Mouse (Mus musculus) bone marrow macrophage, adult 2 months (primary cell): Measurements from ENCODE around the gene Bcl2l11. TPM values are rescaled to one million over a fixed set of nuclear protein-coding genes. Genes with fewer than 3 reads are reported as not detected.

Source experiments
- H3K27ac ChIP-seq: 2 replicates; pipeline ENCODE4 v1.5.1; 2012; ENCODE audit warnings: low read depth, low read length; ENCODE audit not compliant: insufficient read depth
- H3K4me1 ChIP-seq: 2 replicates; pipeline ENCODE4 v1.6.1; 2012; ENCODE audit warnings: low read length; ENCODE audit not compliant: control insufficient read depth, insufficient read depth
- H3K4me3 ChIP-seq: 2 replicates; pipeline ENCODE4 v1.5.1; 2012; ENCODE audit warnings: mild to moderate bottlenecking, low read length, moderate library complexity; ENCODE audit not compliant: insufficient read depth
- CTCF ChIP-seq: IDR thresholded peaks from 2 replicates; pipeline ENCODE4 v1.5.1; 2012; ENCODE audit warnings: low read depth, mild to moderate bottlenecking, low read length, moderate library complexity
- POLR2A ChIP-seq: IDR thresholded peaks from 2 replicates; pipeline ENCODE4 v1.6.1; 2012; ENCODE audit warnings: mild to moderate bottlenecking, low read depth, low read length, borderline replicate concordance
- polyA plus RNA-seq: library from polyadenylated mRNA; stranded (reverse); fragments of >200 nt; gene quantifications from 2 replicates; pipeline ENCODE4 v1.2.4, GENCODE M21; 2012; ENCODE audit not compliant: missing spikeins, insufficient read depth, insufficient read length

Bcl2l11 gene
- polyA plus RNA-seq, 1 experiment = 60.5 TPM

DNA sequence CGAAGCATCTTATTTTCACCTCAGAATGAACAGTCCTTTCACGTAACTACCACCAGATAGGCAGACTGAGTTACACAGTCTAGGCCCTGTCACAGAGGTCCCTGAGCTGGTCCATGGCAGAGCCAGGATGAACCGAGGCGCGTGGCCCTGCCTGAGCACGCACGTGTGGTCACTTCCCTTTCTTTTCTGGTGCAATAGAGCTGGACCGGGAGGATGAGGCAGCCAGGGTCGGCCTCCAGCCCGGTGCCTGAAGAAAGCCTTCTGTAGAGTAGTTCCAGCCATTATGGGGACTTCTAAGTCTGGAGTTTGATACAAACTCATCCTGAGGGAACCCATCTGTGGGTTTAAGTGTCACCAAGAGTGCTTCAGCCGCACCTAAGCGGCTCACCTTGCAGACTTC lies 42.1 kb downstream of the Bcl2l11 start:
- no peak for TF ChIP-seq CTCF
- no peak for TF ChIP-seq POLR2A
- Histone ChIP-seq H3K4me1 (no peaks in the 10 kb centered on the region), H3K4me3 (no peak overlapping the region)

DNA sequence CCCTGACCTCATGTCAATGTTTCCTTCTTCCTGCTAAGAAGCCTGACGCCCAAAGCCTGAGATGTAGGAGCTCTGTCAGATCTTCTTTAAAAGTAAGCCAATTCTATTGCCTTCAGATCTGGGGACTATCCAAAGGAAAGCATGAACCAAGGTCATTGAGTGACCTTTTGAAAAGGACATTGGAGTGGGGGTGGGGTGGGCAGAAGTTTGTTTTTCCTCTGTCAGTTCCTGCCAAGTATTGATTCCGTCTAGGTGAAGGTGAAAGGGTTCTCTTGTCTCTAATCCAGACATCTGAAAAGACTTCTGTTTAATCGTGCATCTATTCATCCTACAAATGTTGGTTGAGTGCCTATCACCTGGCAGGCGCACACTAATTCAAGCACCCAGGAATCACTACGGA lies 43.6 kb downstream of the Bcl2l11 start:
- Histone ChIP-seq H3K4me3 (no peak overlapping the region), H3K27ac (no peak overlapping the region), H3K4me1 (no peaks in the 10 kb centered on the region)
- TF ChIP-seq POLR2A = no peak
- TF ChIP-seq CTCF = no peak

More for the DNA sequence above, 42.1 kb downstream of the Bcl2l11 start:
- no peak overlapping the region for H3K27ac ChIP-seq

DNA sequence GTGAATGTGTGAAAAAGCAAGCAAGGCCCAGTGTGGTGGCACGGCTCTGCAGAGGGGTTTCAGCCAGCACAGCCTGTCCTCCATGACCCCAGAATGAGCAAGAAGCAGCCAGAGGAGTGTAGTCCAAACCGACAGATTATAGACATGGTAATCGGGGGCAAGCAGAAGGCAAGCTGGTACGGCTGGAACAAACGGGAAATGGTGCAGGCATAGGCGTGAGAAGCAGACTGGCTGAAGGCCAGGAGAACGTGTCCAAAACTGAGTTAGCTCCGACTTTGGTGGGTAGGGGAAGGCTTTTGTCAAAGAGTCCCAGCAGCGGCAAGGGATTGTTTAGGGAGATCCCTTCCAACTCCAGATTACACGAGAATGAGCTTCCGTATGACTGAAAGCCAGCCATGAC lies 44.1 kb downstream of the Bcl2l11 start:
- Histone ChIP-seq H3K4me3 (no peak overlapping the region), H3K27ac (no peak overlapping the region), H3K4me1 (no peaks in the 10 kb centered on the region)
- TF ChIP-seq POLR2A = no peak
- no peak for TF ChIP-seq CTCF

DNA sequence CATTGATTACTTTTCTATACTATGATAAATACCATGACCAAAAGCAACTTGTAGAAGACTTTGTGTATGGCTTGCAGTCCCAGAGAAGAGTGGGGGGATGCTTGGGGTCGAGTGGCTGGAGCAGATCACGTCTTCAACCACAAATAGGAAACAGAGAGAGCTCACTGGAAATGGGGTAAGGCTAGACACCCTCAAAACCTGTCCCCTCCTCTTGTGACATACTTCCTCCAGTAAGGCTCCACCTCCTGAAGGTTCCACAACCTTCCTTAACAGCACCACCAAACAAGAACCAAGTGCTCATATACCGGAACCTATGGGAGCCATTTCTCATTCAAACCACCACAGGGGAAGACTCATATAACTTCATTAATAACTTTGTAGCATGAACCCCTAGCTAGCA lies 44.8 kb downstream of the Bcl2l11 start:
- no peaks in the 10 kb centered on the region for H3K4me1 ChIP-seq
- TF ChIP-seq CTCF (no peak), POLR2A (no peak)
- H3K27ac ChIP-seq = no peak overlapping the region
- H3K4me3 ChIP-seq = no peak overlapping the region

DNA sequence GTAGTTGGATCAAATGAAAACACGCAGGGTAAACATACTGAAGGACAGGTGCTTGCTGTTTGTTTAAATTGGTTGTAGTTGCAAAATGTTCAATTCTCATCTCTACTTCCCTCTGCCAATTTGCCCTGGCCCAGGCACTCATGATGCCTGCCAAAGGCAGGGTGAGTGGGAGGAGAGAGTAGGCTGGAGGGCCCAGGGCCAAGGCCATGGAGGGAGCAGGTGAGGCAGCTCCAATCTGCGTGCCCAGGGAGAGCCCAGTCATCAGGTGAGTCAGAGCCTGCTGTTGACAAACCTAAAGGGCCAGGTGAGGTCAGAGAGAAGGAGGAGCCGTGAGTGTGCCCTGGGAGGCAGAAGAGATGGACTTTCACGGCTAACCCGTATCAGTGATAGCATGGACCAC lies 46.4 kb downstream of the Bcl2l11 start:
- TF ChIP-seq CTCF (no peak), POLR2A (no peak)
- Histone ChIP-seq H3K4me1 (peaks cover 8% of the 10 kb centered on the region), H3K4me3 (no peak overlapping the region), H3K27ac (no peak overlapping the region)

DNA sequence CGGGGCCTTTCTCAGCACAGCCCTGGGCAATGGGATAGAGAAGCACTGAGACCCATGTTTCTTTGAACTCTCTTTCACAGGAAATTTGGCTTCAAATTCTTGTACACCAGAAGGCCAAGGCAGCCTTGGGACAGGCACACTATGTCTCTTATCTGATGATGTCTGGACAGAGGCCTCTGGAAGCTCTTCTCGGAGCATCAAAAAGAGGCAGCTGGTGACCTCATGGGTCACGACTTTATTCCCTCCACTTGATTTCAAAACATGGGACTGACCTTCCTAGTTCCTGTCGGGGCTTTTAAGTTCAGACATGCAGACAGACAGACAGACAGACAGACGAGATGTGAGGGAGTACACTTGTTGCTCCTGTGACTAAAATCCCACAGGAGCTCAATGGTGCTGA lies 48.3 kb downstream of the Bcl2l11 start:
- TF ChIP-seq POLR2A = no peak
- no peak for TF ChIP-seq CTCF
- Histone ChIP-seq H3K4me1 (peaks cover 12% of the 10 kb centered on the region), H3K27ac (no peak overlapping the region), H3K4me3 (no peak overlapping the region)

DNA sequence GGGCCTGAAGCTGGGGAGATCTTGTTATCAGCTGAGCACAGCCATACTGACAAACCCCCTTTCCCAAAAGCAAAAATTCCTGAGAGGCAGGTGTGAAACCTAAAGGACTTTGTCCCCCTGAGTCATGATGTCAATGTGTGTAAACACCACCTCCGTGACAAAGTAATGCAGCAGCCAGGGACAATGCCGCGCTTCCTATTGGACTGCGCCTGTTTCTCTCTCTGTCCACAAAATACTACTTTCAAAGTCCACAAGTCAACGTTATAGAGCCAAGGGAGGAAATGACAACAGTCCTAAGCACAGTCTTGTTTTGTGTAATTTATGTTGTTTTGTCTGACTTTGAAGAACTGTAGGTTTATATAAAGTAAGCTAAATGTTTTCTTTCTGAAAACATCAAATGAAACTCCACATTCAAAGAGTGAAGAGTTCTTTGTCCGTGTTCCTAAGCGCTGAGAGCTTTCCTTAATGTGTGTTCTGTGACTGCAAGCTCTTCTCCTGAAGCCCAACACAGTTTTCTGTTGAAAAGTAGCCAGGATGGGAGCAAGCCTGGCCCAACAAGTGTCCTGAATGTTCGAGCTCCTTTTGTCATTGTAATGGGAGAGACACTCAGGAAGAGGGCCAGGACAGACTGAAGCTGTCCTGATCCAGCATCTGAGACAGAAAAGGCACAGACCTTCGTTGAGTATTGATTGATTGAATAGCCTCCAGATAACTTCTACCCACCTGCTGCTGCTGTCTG lies 48.9 kb downstream of the Bcl2l11 start:
- H3K27ac ChIP-seq = no peak overlapping the region
- no peak overlapping the region for H3K4me3 ChIP-seq
- peaks cover 18% of the 10 kb centered on the region for H3K4me1 ChIP-seq
- TF ChIP-seq POLR2A (no peak), CTCF (no peak)

DNA sequence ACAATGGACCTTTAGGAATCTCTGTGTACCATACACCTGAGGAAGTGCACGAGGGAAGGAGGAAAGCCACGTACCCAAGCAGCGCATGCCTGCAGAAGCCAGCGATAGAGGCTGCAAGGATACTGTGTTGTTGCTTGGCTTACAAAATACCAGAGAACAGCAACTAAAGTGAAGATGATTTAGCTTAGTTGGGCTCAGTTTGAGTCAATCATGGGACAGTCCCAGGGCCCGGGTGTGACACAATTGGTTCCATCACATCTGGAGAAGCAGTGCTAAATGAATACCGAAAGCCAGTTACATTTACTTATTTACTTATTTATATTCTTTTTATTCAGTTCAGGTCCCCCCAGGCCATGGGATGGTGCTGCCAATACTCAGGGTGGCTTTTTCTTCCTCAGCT lies 49.8 kb downstream of the Bcl2l11 start:
- Histone ChIP-seq H3K4me1 (peaks cover 24% of the 10 kb centered on the region), H3K4me3 (no peak overlapping the region), H3K27ac (no peak overlapping the region)
- TF ChIP-seq POLR2A = no peak
- no peak for TF ChIP-seq CTCF

DNA sequence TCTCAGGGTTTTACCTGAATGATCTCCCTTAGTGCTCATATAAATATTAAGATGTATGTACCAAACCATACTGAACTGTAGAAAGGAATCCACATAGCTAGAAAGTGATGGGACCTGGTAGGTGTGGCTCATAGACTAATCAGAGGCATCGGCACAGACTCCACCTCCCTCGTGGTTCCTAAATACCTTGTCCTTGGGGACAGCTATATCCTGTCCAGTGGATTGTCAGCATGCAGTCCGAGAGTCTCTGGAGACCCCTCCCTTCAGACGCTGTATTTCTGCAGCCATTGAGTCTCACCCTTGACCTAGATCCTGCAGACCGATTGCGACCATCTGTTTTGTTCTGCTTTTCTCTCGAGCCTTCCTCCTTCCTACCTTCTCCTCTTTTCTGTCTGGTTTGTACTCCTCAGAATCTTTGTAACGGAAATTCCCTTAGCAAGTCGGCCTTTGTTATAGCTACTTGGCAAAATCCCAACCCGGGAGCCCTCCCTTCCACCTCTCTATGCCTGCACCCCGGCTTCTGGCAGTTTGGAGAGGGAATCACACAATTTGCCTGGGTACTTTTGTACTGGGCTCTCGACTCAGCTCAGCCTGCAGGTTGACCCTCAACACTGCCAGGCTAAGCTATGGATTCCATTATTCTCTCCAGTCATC lies 50.7 kb downstream of the Bcl2l11 start:
- H3K4me1 ChIP-seq = peaks cover 24% of the 10 kb centered on the region
- no peak overlapping the region for H3K4me3 ChIP-seq
- no peak for TF ChIP-seq CTCF
- TF ChIP-seq POLR2A = no peak
- no peak overlapping the region for H3K27ac ChIP-seq

DNA sequence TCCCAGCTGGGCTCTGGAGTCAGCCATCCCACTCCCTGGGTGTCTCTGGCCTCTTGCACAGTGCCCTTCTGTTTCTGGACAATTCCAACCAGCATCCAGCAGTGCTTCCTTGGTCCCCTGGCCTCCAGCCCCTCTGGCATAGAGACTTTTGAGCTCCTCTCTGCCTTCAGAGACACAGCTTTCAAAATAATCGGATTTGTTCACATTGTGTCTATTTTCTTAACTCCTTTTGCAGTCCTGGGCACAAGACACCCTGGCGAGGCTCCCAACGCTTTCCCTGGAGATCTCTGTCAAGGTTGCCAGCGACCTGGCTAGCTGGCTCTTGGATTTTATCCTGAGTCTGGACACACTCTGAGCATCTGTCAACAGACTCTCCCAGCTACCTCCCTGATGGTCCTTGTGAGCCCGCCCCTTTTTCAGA lies 51.4 kb downstream of the Bcl2l11 start:
- H3K4me1 ChIP-seq = peaks cover 24% of the 10 kb centered on the region
- TF ChIP-seq CTCF (no peak), POLR2A (no peak)
- no peak overlapping the region for H3K4me3 ChIP-seq
- no peak overlapping the region for H3K27ac ChIP-seq
